Mouse (Mus musculus) heart, embryonic 12.5 days (tissue): Measurements from ENCODE around the gene Gm37240. TPM values are rescaled to one million over a fixed set of nuclear protein-coding genes. Genes with fewer than 3 reads are reported as not detected.

Experiments
- ATAC-seq: fragments of 200-750 bp; cut with Nextera tagmentation; 2 replicates; pipeline ENCODE4 v1.8.0; 2017; ENCODE audit warnings: moderate TSS enrichment, moderate library complexity; ENCODE audit not compliant: insufficient number of reproducible peaks, low FRiP score
- H3K27ac ChIP-seq: fragments of 300-500 bp; sonication (generic); 2 replicates; pipeline ENCODE4 v1.5.1; 2016; ENCODE audit warnings: mild to moderate bottlenecking, moderate library complexity; ENCODE audit not compliant: poor library complexity, severe bottlenecking
- H3K27me3 ChIP-seq: fragments of 300-500 bp; sonication (generic); replicated peaks from 2 replicates; pipeline ENCODE4 v1.6.1; 2016; ENCODE audit warnings: mild to moderate bottlenecking, moderate library complexity
- H3K36me3 ChIP-seq: fragments of 300-500 bp; sonication (generic); 2 replicates; pipeline ENCODE4 v1.6.1; 2016; ENCODE audit warnings: mild to moderate bottlenecking, moderate library complexity
- H3K4me1 ChIP-seq: fragments of 300-500 bp; sonication (generic); replicated peaks from 2 replicates; pipeline ENCODE4 v1.6.1; 2016; ENCODE audit warnings: mild to moderate bottlenecking
- H3K4me2 ChIP-seq: fragments of 300-500 bp; sonication (generic); 2 replicates; pipeline ENCODE4 v1.6.1; 2016; ENCODE audit warnings: mild to moderate bottlenecking, moderate library complexity
- H3K4me3 ChIP-seq: fragments of 300-500 bp; sonication (generic); 2 replicates; pipeline ENCODE4 v1.5.1; 2016; ENCODE audit warnings: mild to moderate bottlenecking
- H3K9ac ChIP-seq: fragments of 300-500 bp; sonication (generic); 2 replicates; pipeline ENCODE4 v1.6.1; 2016; ENCODE audit warnings: mild to moderate bottlenecking, moderate library complexity
- H3K9me3 ChIP-seq: fragments of 300-500 bp; sonication (generic); replicated peaks from 2 replicates; pipeline ENCODE4 v1.6.1; 2016; ENCODE audit warnings: mild to moderate bottlenecking, moderate library complexity
- WGBS: fragments of 180-500 bp; shearing (Covaris S2); methylation state at CpG from one replicate; pipeline ENCODE4 v1.1.7; 2016; 5-methylcytosine and 5-hydroxymethylcytosine counted together
- polyA plus RNA-seq: library from polyadenylated mRNA; unstranded; fragments of >200 nt; fragmentation: Nextera tagmentation; extraction: Ambion mirVana; gene quantifications from 2 replicates; pipeline ENCODE4 v1.2.1, GENCODE M21; 2016

The Gm37240 gene
- polyA plus RNA-seq, 1 experiment from 2014 or later = 4.6 TPM

- peak within 1 kb of the TSS; percentile 72 for H3K9ac ChIP-seq
- H3K4me2 ChIP-seq = peak within 1 kb of the TSS; percentile 99
- no peaks in the 10 kb centered on the region for H3K9me3 ChIP-seq
- peak; percentile 89 for ATAC-seq
- H3K27ac ChIP-seq = no peak within 1 kb of the TSS
- peaks cover 17% of the 10 kb centered on the region; the same call in 1 of the 2 replicates for H3K4me1 ChIP-seq
- under 1% methylated on average over 80 of the region's 82 CpGs for WGBS
- peak within 1 kb of the TSS; percentile 66 for H3K4me3 ChIP-seq
- H3K27me3 ChIP-seq = peaks cover 62% of the 10 kb centered on the region
- no peaks in the 10 kb centered on the region for H3K36me3 ChIP-seq
Observed at GRCm38 (mm10) chr3:84480006-84480897, 1407.1 kb downstream of the Gm37240 start, which contains the start of gene Fhdc1. Gene Fhdc1, minus strand, starts transcription at chr3:84480429.

GRCm38 (mm10) chr3:84479293-84480005 is 1407.9 kb downstream of the Gm37240 start:
- no peaks in the 10 kb centered on the region for H3K9me3 ChIP-seq
- H3K27ac ChIP-seq = no peak overlapping the region; the same call in 1 of the 2 replicates
- peak overlapping the region; percentile 72 for H3K9ac ChIP-seq
- peak overlapping the region; percentile 99 for H3K4me2 ChIP-seq
- H3K27me3 ChIP-seq = peaks cover 69% of the 10 kb centered on the region
- H3K4me3 ChIP-seq = peak overlapping the region; percentile 66
- ATAC-seq = peak; percentile 79
- peaks cover 17% of the 10 kb centered on the region; the same call in 1 of the 2 replicates for H3K4me1 ChIP-seq
- no peaks in the 10 kb centered on the region for H3K36me3 ChIP-seq
- under 1% methylated on average over 61 of the region's 61 CpGs for WGBS

GRCm38 (mm10) chr3:84478896-84479292 is 1408.4 kb downstream of the Gm37240 start:
- Histone ChIP-seq H3K4me1 (peaks cover 17% of the 10 kb centered on the region; the same call in 1 of the 2 replicates), H3K9me3 (no peaks in the 10 kb centered on the region), H3K9ac (peak overlapping the region; percentile 72), H3K27me3 (peaks cover 74% of the 10 kb centered on the region), H3K27ac (no peak overlapping the region; the same call in 1 of the 2 replicates), H3K4me2 (peak overlapping the region; percentile 99), H3K4me3 (peak overlapping the region; percentile 66), H3K36me3 (no peaks in the 10 kb centered on the region)
- ATAC-seq = no peak
- 4% methylated on average over 12 of the region's 12 CpGs for WGBS

- Histone ChIP-seq H3K36me3 (no peaks in the 10 kb centered on the region), H3K27ac (no peak overlapping the region), H3K4me1 (peaks cover 22% of the 10 kb centered on the region; the same call in 1 of the 2 replicates), H3K27me3 (peaks cover 80% of the 10 kb centered on the region), H3K4me3 (peak overlapping the region; percentile 66), H3K9ac (no peak overlapping the region), H3K4me2 (peak overlapping the region; percentile 99), H3K9me3 (no peaks in the 10 kb centered on the region)
- 6% methylated on average over 7 of the region's 7 CpGs for WGBS
- no peak for ATAC-seq
Observed at GRCm38 (mm10) chr3:84478195-84478594, 1409.1 kb downstream of the Gm37240 start.

- H3K4me2 ChIP-seq = no peak overlapping the region; the same call in 1 of the 2 replicates
- H3K9ac ChIP-seq = no peak overlapping the region
- H3K4me1 ChIP-seq = peaks cover 22% of the 10 kb centered on the region; the same call in 1 of the 2 replicates
- WGBS = 76% methylated on average over 1 of the region's 1 CpGs
- no peak for ATAC-seq
- H3K27me3 ChIP-seq = peaks cover 78% of the 10 kb centered on the region
- H3K4me3 ChIP-seq = no peak overlapping the region
- H3K9me3 ChIP-seq = no peaks in the 10 kb centered on the region
- H3K27ac ChIP-seq = no peak overlapping the region
- no peaks in the 10 kb centered on the region for H3K36me3 ChIP-seq
Observed at GRCm38 (mm10) chr3:84477498-84477897, 1409.8 kb downstream of the Gm37240 start.

GRCm38 (mm10) chr3:84474981-84475775 is 1412.1 kb downstream of the Gm37240 start:
- H3K4me1 ChIP-seq = peaks cover 26% of the 10 kb centered on the region; the same call in 1 of the 2 replicates
- H3K27me3 ChIP-seq = peaks cover 79% of the 10 kb centered on the region
- ATAC-seq = no peak
- H3K27ac ChIP-seq = no peak overlapping the region
- 77% methylated on average over 12 of the region's 12 CpGs for WGBS
- no peak overlapping the region for H3K4me2 ChIP-seq
- no peaks in the 10 kb centered on the region for H3K9me3 ChIP-seq
- no peaks in the 10 kb centered on the region for H3K36me3 ChIP-seq
- no peak overlapping the region for H3K9ac ChIP-seq
- H3K4me3 ChIP-seq = no peak overlapping the region

GRCm38 (mm10) chr3:84474398-84474797 is 1412.9 kb downstream of the Gm37240 start:
- WGBS = 77% methylated on average over 6 of the region's 6 CpGs
- Histone ChIP-seq H3K4me2 (no peak overlapping the region), H3K9ac (no peak overlapping the region), H3K27me3 (peaks cover 81% of the 10 kb centered on the region), H3K4me1 (peaks cover 20% of the 10 kb centered on the region; the same call in 1 of the 2 replicates), H3K36me3 (no peaks in the 10 kb centered on the region), H3K4me3 (no peak overlapping the region), H3K27ac (no peak overlapping the region), H3K9me3 (no peaks in the 10 kb centered on the region)
- no peak for ATAC-seq

- no peak for ATAC-seq
- Histone ChIP-seq H3K27me3 (peaks cover 80% of the 10 kb centered on the region), H3K9ac (no peak overlapping the region), H3K4me3 (no peak overlapping the region), H3K4me1 (peaks cover 16% of the 10 kb centered on the region), H3K4me2 (peak overlapping the region; percentile 30; the same call in 1 of the 2 replicates), H3K36me3 (no peaks in the 10 kb centered on the region), H3K9me3 (no peaks in the 10 kb centered on the region), H3K27ac (no peak overlapping the region)
- 65% methylated on average over 5 of the region's 5 CpGs for WGBS
Observed at GRCm38 (mm10) chr3:84472955-84473354, 1414.4 kb downstream of the Gm37240 start.

GRCm38 (mm10) chr3:84472527-84472926 is 1414.8 kb downstream of the Gm37240 start:
- no peak for ATAC-seq
- peaks cover 80% of the 10 kb centered on the region for H3K27me3 ChIP-seq
- WGBS = 44% methylated on average over 3 of the region's 3 CpGs

GRCm38 (mm10) chr3:84471146-84471545 is 1416.2 kb downstream of the Gm37240 start:
- Histone ChIP-seq H3K4me1 (peaks cover 24% of the 10 kb centered on the region), H3K27me3 (peaks cover 69% of the 10 kb centered on the region), H3K4me3 (no peak overlapping the region), H3K27ac (0 out of 2 replicates have a peak overlapping the region, but pooled peaks have one; percentile 30), H3K4me2 (no peak overlapping the region), H3K36me3 (no peaks in the 10 kb centered on the region), H3K9me3 (no peaks in the 10 kb centered on the region), H3K9ac (no peak overlapping the region)
- peak; percentile 87 for ATAC-seq
- WGBS = 46% methylated on average over 4 of the region's 4 CpGs

More at GRCm38 (mm10) chr3:84472527-84472926, 1414.8 kb downstream of the Gm37240 start:
- Histone ChIP-seq H3K4me3 (no peak overlapping the region), H3K36me3 (no peaks in the 10 kb centered on the region), H3K27ac (peak overlapping the region; percentile 8; the same call in 1 of the 2 replicates), H3K4me1 (peaks cover 21% of the 10 kb centered on the region), H3K9me3 (no peaks in the 10 kb centered on the region), H3K4me2 (peak overlapping the region; percentile 30; the same call in 1 of the 2 replicates), H3K9ac (no peak overlapping the region)
